Mouse (Mus musculus) liver, embryonic 15.5 days (tissue): Measurements from ENCODE around the gene BC005624. TPM values are rescaled to one million over a fixed set of nuclear protein-coding genes. Genes with fewer than 3 reads are reported as not detected.
A peak's percentile ranks its signal among the peaks of the same experiment; 100 is the strongest.
"Not testable (repeated sequence)": the region's sequence is repeated elsewhere in the genome, so short reads cannot be mapped to it uniquely, and the experiment has no call there.

Source experiments
- ATAC-seq: fragments of 200-750 bp; cut with Nextera tagmentation; 2 replicates; pipeline ENCODE4 v1.8.0; 2017; ENCODE audit warnings: moderate number of reproducible peaks, mild to moderate bottlenecking, moderate library complexity; ENCODE audit not compliant: insufficient read depth
- H3K27ac ChIP-seq: fragments of 300-500 bp; sonication (generic); replicated peaks from 2 replicates; pipeline ENCODE4 v1.5.1; 2015; ENCODE audit warnings: mild to moderate bottlenecking, inconsistent platforms
- H3K27me3 ChIP-seq: fragments of 300-500 bp; sonication (generic); 2 replicates; pipeline ENCODE4 v1.6.1; 2015; ENCODE audit warnings: mild to moderate bottlenecking, inconsistent platforms
- H3K36me3 ChIP-seq: fragments of 300-500 bp; sonication (generic); replicated peaks from 2 replicates; pipeline ENCODE4 v1.6.1; 2015; ENCODE audit warnings: moderate library complexity, mild to moderate bottlenecking, inconsistent platforms
- H3K4me1 ChIP-seq: fragments of 300-500 bp; sonication (generic); replicated peaks from 2 replicates; pipeline ENCODE4 v1.6.1; 2015; ENCODE audit warnings: inconsistent platforms
- H3K4me2 ChIP-seq: fragments of 300-500 bp; sonication (generic); 2 replicates; pipeline ENCODE4 v1.6.1; 2015; ENCODE audit warnings: moderate library complexity, mild to moderate bottlenecking, inconsistent platforms
- H3K4me3 ChIP-seq: fragments of 300-500 bp; sonication (generic); replicated peaks from 2 replicates; pipeline ENCODE4 v1.5.1; 2015; ENCODE audit warnings: mild to moderate bottlenecking, inconsistent platforms
- H3K9ac ChIP-seq: fragments of 300-500 bp; sonication (generic); 2 replicates; pipeline ENCODE4 v1.6.1; 2015; ENCODE audit warnings: moderate library complexity, mild to moderate bottlenecking, inconsistent platforms
- H3K9me3 ChIP-seq: fragments of 300-500 bp; sonication (generic); replicated peaks from 2 replicates; pipeline ENCODE4 v1.6.1; 2016; ENCODE audit warnings: inconsistent platforms
- WGBS: fragments of 180-500 bp; shearing (Covaris S2); methylation state at CpG from one replicate; pipeline ENCODE4 v1.1.7; 2015; ENCODE audit warnings: mixed read lengths; ENCODE audit not compliant: insufficient replicate concordance; 5-methylcytosine and 5-hydroxymethylcytosine counted together
- polyA plus RNA-seq: library from polyadenylated mRNA; unstranded; fragments of >200 nt; fragmentation: Nextera tagmentation; extraction: Ambion mirVana; gene quantifications from 2 replicates; pipeline ENCODE4 v1.2.1, GENCODE M21; 2015

Gene BC005624
- polyA plus RNA-seq, 1 experiment from 2014 or later: 24.6 TPM

GRCm38 (mm10) chr2:30942603-30943011 lies 39.4 kb downstream of the BC005624 start:
- WGBS: 12% methylated on average over 16 of the region's 16 CpGs
- peak overlapping the region; percentile 61 for H3K4me3 ChIP-seq
- peak; percentile 64; the same call in 1 of the 2 replicates for ATAC-seq
- H3K4me2 ChIP-seq: peak overlapping the region; percentile 64
- H3K36me3 ChIP-seq: no peaks in the 10 kb centered on the region
- no peak overlapping the region for H3K9ac ChIP-seq
- peaks cover 16% of the 10 kb centered on the region for H3K4me1 ChIP-seq
- no peak overlapping the region for H3K27ac ChIP-seq
- H3K9me3 ChIP-seq: no peaks in the 10 kb centered on the region
- H3K27me3 ChIP-seq: peaks cover 5% of the 10 kb centered on the region; the same call in 1 of the 2 replicates

DNA sequence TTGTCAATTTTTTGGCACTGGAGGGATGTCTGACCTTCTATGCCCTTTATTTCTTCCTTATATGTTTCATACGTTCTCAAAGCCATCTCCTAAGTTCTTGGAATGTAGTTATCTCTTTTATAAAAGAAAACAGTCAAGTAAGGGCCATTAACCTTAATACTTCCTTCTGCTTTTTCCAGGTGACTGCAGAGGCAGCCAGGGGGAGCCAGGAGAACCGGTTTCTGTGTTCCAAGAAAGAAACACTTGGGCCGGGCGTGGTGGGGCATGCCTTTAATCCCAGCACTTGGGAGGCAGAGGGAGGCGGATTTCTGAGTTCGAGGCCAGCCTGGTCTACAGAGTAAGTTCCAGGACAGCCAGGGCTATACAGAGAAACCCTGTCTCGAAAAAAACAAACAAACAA lies 39.9 kb downstream of the BC005624 start:
- 26% methylated on average over 7 of the region's 7 CpGs for WGBS
- H3K27ac ChIP-seq, ATAC-seq, H3K9ac ChIP-seq, H3K36me3 ChIP-seq, H3K9me3 ChIP-seq, H3K27me3 ChIP-seq: not testable (repeated sequence)
- peaks cover 16% of the 10 kb centered on the region for H3K4me1 ChIP-seq
- H3K4me2 ChIP-seq: peak overlapping the region; percentile 64
- H3K4me3 ChIP-seq: peak overlapping the region; percentile 61

GRCm38 (mm10) chr2:30941586-30941985 lies 40.4 kb downstream of the BC005624 start:
- 59% methylated on average over 5 of the region's 5 CpGs for WGBS
- Histone ChIP-seq H3K9me3 (no peaks in the 10 kb centered on the region), H3K4me1 (peaks cover 16% of the 10 kb centered on the region), H3K27ac (no peak overlapping the region), H3K9ac (no peak overlapping the region), H3K4me3 (no peak overlapping the region), H3K27me3 (no peaks in the 10 kb centered on the region), H3K36me3 (no peaks in the 10 kb centered on the region), H3K4me2 (no peak overlapping the region)
- ATAC-seq: no peak

- H3K9ac ChIP-seq: no peak overlapping the region
- no peak overlapping the region for H3K4me2 ChIP-seq
- no peak overlapping the region for H3K4me3 ChIP-seq
- H3K4me1 ChIP-seq: peaks cover 16% of the 10 kb centered on the region
- H3K27ac ChIP-seq: no peak overlapping the region
- WGBS: 35% methylated on average over 4 of the region's 4 CpGs
- H3K36me3 ChIP-seq: no peaks in the 10 kb centered on the region
- H3K9me3 ChIP-seq: no peaks in the 10 kb centered on the region
- H3K27me3 ChIP-seq: 0 out of 2 replicates have a peak, but pooled peaks cover 4% of the 10 kb centered on the region
- ATAC-seq: no peak
These were observed 43.4 kb downstream of the BC005624 start for GRCm38 (mm10) chr2:30938574-30938991.

DNA sequence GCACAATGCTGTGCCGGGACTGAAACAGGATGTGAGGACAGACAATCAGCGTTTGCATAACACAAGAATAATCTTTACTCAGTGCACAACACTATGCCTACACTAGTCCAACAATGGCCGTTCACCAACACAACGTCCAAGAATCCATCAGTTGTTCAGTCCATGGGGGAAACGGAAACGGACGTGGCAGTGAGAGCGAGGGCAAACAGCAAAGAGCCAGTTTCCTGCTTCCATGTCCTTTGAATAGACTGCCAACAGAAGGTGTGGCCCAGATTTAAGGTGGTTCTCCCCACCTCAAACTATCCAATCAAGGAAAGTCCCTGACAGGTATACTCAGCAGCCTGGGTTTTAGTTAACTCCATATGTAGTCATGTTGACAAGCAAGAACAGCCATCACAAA lies 44.3 kb downstream of the BC005624 start:
- no peak overlapping the region for H3K4me2 ChIP-seq
- no peaks in the 10 kb centered on the region for H3K36me3 ChIP-seq
- H3K9me3 ChIP-seq: no peaks in the 10 kb centered on the region
- H3K9ac ChIP-seq: no peak overlapping the region
- H3K4me1 ChIP-seq: peaks cover 12% of the 10 kb centered on the region
- no peak overlapping the region for H3K27ac ChIP-seq
- H3K4me3 ChIP-seq: no peak overlapping the region
- ATAC-seq: no peak
- WGBS: 65% methylated on average over 8 of the region's 8 CpGs
- H3K27me3 ChIP-seq: 0 out of 2 replicates have a peak, but pooled peaks cover 4% of the 10 kb centered on the region

- Histone ChIP-seq H3K36me3 (no peaks in the 10 kb centered on the region), H3K4me1 (peaks cover 4% of the 10 kb centered on the region; the same call in 1 of the 2 replicates), H3K27ac (no peak overlapping the region), H3K9ac (no peak overlapping the region), H3K4me3 (no peak overlapping the region), H3K27me3 (0 out of 2 replicates have a peak, but pooled peaks cover 4% of the 10 kb centered on the region), H3K9me3 (no peaks in the 10 kb centered on the region), H3K4me2 (no peak overlapping the region)
- no peak for ATAC-seq
- 67% methylated on average over 3 of the region's 3 CpGs for WGBS
These were observed 45.2 kb downstream of the BC005624 start for GRCm38 (mm10) chr2:30936808-30937207.

DNA sequence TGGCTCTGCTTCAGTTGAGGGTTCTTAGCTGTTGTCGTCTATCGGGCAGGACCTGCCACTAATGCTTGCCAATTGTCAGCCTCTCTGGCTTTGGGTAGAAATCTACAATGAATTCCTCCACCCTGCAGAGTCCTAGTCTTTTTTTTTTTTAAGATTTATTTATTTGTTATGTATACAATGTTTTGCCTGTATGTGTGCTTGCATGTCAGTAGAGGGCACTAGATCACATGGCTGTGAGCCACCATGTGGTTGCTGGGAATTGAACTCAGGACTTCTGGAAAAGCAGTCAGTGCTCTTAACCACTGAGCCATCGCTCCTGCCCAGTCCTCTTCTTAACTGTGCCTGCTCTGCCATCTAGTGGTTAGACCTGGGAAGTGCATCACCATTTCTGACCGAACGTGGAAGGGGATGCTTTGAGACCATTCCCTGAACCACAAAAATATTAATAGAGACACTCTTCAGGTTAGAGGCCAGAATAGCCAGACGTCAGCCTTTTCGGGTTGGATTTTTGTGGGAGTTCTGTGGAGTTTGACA lies 48.0 kb downstream of the BC005624 start:
- Histone ChIP-seq H3K9ac (no peak overlapping the region), H3K27me3 (0 out of 2 replicates have a peak, but pooled peaks cover 4% of the 10 kb centered on the region), H3K27ac (no peak overlapping the region), H3K4me2 (no peak overlapping the region), H3K4me3 (no peak overlapping the region), H3K4me1 (peaks cover 11% of the 10 kb centered on the region), H3K36me3 (no peaks in the 10 kb centered on the region), H3K9me3 (no peaks in the 10 kb centered on the region)
- ATAC-seq: no peak
- WGBS: 13% methylated on average over 7 of the region's 7 CpGs

- Histone ChIP-seq H3K36me3 (no peaks in the 10 kb centered on the region), H3K4me2 (no peak overlapping the region), H3K27me3 (0 out of 2 replicates have a peak, but pooled peaks cover 4% of the 10 kb centered on the region), H3K9ac (no peak overlapping the region), H3K9me3 (no peaks in the 10 kb centered on the region), H3K4me3 (no peak overlapping the region), H3K4me1 (peaks cover 19% of the 10 kb centered on the region), H3K27ac (no peak overlapping the region)
- no peak for ATAC-seq
- WGBS: 63% methylated on average over 6 of the region's 6 CpGs
These were observed 49.0 kb downstream of the BC005624 start for GRCm38 (mm10) chr2:30933032-30933431.

DNA sequence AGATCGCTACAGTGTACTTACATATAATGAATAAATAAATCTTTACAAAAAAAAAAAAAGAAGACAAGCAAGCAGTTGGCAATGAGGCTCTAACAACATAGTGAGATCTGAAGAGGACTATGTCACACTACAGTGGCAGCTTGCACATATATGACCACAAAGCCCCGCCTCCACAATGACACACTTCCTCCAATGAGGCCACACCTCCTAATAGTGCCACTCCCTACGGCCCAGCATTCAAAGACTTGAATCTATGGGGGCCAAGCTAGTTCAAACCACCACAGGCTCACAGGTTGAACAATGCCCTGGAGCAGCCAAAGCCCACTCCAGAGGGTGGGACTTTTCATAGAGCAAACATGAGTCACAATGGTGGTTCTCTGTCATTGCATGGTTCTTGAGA lies 50.1 kb downstream of the BC005624 start:
- Histone ChIP-seq H3K4me2 (no peak overlapping the region), H3K36me3 (no peaks in the 10 kb centered on the region), H3K9me3 (no peaks in the 10 kb centered on the region), H3K4me3 (no peak overlapping the region), H3K27me3 (0 out of 2 replicates have a peak, but pooled peaks cover 4% of the 10 kb centered on the region), H3K4me1 (peaks cover 25% of the 10 kb centered on the region), H3K9ac (no peak overlapping the region), H3K27ac (no peak overlapping the region)
- WGBS: 61% methylated on average over 3 of the region's 3 CpGs
- no peak for ATAC-seq

- not testable (repeated sequence) for ATAC-seq
These were observed 51.2 kb downstream of the BC005624 start for GRCm38 (mm10) chr2:30930846-30931245.

GRCm38 (mm10) chr2:30929483-30930045 lies 52.4 kb downstream of the BC005624 start, which contains the start of gene Ptges:
Ptges (minus strand) TSS chr2:30929863.
- H3K4me1 ChIP-seq: peaks cover 30% of the 10 kb centered on the region
- no peaks in the 10 kb centered on the region for H3K36me3 ChIP-seq
- H3K9me3 ChIP-seq: no peaks in the 10 kb centered on the region
- peak within 1 kb of the TSS; percentile 29; the same call in 1 of the 2 replicates for H3K9ac ChIP-seq
- ATAC-seq: peak; percentile 36; the same call in 1 of the 2 replicates
- 0 out of 2 replicates have a peak, but pooled peaks cover 4% of the 10 kb centered on the region for H3K27me3 ChIP-seq
- peak within 1 kb of the TSS; percentile 44 for H3K4me3 ChIP-seq
- peak within 1 kb of the TSS; percentile 63 for H3K4me2 ChIP-seq
- 5% methylated on average over 23 of the region's 23 CpGs for WGBS
- peak within 1 kb of the TSS; percentile 66 for H3K27ac ChIP-seq

More at GRCm38 (mm10) chr2:30930846-30931245, 51.2 kb downstream of the BC005624 start:
- not testable (repeated sequence) for H3K27me3 ChIP-seq, H3K4me2 ChIP-seq, H3K27ac ChIP-seq, H3K9me3 ChIP-seq, H3K36me3 ChIP-seq, H3K4me3 ChIP-seq, H3K9ac ChIP-seq
- 66% methylated on average over 2 of the region's 2 CpGs for WGBS
- peaks cover 30% of the 10 kb centered on the region for H3K4me1 ChIP-seq
